Mouse (Mus musculus) kidney, adult 8-10 months (tissue): ENCODE measurements at regions not wholly inside any gene's neighbourhood (a gene's known extent, or its start where the extent isn't known, plus 50 kb on each side); places are given as distances from the start of the nearest gene placed in this dataset.

Source experiments
- DNase-seq, 2 experiments: peaks; one replicate each; pipeline ENCODE4 v3.0.0; 2022

DNA sequence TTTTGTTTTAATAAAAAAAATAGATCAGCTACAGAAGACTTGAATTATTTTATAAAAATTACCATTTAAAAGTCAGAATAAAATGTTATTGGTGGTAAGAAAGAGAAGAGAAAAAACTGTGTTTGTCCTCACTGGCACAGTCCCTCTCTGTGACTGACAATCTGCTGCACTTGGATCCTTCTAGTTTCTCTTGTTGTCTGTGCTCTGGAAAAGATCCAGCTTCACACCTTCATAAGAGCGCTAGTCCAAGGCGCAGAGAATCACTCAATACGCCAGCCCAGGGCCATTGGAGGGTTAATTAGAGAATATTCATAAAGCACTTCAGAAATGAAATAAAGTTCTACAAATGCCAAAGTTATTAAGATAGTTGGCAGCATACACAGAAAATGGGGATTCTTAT, 153.8 kb downstream of the Lmbrd1 start:
- no peak for DNase-seq

DNA sequence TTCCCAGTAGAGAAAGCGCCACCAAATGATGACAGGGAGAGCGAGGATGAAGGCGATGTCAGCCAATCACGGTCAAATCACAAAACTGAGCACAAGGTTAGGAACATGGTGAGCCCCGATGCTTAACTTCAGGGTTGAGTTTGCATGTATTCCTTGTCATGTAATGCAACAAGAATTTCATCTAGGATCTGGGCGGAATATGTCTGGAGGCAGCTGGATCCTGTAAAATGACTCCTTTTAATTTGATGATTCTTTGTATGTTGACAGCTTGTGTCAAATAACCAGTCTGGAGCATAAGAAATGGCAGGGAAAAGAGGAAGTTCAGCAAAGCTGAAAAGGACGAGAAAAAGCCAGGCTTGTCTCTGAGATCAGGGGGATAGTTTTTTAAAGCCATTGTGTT, 188.4 kb downstream of the Lmbrd1 start:
- no peak for DNase-seq

DNA sequence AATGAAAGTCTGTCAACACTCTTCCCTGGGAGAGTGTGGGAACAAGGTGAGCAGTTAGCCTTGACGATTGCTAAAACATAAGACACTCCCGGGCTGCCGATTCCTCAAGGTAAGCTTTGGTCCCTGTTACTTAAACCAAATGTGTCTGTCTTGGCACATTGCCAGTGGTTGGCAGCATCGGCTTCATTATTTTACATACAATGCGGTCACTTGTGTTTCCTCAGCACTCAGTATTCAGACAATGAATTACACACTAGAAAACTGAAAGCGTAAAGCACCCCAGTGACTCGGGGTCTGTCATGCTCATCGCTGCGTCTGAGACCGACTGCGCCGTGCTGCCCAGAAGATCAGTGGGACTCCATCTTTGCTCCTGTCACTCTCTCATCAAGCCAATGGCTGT, 191.3 kb downstream of the Lmbrd1 start:
- no peak for DNase-seq

DNA sequence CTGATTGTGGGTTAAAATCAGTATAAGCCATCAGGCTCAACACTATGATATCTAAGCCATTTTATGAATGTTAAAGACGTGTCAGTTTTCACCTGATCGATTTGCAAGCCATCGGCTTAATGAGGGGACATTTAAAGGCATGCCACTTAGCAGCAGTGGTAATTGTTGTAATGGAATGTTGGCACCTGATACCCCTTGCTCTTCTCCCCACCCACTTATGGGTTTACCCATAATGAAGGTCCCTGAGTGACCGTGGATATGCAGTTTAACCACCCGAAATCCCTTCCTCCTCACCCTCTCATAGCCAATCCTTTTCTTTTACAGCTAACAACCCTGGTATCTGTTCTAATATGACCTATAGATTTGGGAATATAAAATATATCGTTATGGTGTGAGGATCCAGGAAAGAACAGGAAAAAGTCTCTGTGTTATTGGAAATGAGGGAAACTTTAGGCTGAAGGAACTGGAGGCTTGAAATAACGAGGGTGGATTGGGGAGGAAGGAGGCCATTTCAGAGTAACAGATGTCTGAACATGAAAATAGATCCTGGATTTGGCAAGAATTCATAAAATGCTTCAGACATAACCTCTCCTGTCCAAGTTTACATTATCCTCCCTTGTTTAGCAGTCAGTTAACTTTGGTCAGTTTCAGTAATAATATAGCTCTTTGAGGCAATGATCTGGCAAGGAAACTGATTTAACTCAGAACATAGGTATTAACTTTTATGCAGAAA, 192.4 kb downstream of the Lmbrd1 start:
- DNase-seq, result no peak

DNA sequence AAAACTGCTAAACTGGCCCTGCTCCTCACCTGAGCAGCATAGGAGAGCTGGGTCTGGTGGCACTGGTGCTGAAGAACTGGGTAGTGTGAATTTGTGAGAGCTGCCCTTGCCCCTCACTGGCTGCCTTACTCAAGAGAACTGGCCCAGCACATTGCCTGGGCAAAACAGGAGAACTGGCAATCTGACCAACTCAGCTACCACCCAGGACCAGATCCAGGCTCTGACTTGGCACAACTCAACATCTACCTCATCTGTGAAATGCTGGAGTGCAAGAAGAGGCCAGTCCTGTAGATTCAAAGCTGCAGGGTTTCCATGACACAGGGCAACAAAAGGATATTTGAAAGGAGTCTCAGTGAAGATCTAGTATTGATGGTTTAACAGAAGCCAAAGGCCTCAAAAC, 198.6 kb downstream of the Lmbrd1 start:
- no peak for DNase-seq

DNA sequence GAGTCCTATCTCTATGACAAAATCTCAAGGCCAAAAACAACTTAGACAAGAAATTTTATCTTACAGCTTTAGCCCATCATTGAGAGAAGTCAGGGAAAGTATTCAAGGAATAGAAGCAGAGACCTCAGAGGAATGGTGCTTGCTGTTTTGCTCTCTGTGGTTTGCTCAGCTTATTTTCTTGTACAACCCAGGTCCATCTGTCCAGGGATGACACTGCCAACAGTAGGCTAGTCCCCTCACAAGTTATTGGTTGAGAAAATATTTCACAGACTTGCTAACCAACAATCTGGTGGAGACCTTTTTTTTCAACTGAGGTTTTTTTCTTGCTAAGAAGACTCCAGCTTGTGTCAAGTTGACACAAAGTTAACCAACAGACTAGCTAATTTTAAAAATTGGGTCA, 205.2 kb downstream of the Lmbrd1 start:
- DNase-seq, result no peak

DNA sequence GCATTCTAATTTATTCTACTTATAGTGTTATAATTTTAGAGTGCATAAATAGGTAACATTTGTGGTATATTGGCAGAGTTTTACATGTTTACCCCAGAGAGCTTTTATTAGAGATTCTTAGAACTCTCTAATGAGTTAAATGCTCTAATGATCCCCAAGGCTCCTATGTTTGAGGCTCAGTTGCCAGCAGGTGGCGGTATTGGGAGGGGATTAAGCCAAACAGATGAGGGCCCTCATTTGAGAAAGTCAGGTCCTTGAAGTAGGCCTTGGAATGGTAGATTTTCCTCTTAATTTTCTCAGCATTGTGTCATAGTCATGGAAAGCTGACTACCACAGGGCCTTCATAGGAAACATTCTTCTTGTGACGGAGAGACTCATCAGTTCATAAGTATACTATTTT, 222.8 kb downstream of the Lmbrd1 start:
- peak; percentile 9 to 62 for DNase-seq

DNA sequence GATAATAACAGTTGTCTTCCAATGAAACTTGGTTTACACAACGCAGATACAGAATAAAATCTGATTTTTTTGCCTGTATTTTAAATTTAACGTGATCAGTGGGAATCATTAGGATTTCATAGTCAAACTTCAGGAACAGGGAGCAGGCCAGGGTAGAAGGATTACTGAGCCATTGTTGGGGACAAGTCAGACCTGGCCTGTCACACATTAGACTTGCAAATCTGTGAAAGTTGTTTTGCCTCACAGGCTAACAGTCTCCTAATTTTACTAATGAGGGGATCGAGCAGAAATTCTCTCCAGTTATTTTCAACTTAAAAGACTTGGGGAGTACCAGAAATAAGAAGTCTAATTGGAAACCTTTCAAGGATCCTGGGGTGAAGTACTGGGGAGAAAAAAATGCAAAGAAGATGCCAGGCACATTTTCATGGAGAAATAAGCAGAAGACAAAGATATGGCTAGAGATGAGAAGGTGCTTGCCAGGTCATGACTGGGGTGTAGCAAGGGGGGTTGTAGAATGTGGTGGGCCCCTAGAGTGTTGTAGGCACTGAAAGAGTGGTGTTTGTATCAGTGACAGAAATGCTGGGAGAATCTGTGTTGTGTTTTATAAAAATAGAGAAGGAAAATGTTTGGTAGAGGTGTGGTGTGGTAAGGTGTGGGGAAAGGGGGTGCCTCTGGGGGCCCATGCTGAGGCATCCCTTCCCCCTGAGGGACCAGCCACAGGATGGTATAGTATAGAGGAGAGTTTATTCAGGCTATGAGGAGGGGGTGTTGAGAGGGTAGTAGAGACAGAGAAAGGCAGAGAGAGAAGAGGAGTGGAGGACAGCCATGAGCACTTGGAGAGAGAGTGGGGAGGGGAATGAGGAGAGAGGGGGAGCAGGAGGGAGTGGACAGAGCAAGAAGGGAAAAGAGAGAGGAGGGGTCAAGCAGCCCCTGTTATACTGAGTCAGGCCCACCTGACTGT, 260.2 kb downstream of the Lmbrd1 start:
- DNase-seq, result no peak

DNA sequence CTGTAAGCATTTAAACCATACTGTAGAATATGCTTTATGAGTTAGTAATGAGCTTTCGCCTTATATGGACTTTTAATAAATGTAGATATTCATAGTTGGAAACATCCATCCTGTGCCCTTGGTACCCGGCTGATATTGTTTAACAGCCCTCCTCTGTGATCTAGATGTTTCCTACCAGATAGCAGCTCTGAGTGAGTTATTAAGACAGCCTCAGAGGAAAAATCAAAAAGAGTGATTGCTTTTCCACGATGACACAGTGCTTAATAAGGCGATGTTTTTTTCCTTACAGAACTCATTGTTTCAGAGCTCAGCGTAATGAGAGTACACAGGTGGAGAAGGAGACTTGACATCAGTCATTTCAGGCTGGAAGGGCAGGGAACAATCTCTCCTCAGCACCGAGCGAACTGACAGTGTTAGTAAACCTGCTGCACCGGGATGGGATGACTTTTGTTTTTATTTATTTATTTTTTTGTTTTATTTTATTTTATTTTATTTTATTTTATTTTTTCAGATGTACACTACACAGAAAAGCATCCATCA, 264.4 kb downstream of the Lmbrd1 start:
- DNase-seq, result no peak

DNA sequence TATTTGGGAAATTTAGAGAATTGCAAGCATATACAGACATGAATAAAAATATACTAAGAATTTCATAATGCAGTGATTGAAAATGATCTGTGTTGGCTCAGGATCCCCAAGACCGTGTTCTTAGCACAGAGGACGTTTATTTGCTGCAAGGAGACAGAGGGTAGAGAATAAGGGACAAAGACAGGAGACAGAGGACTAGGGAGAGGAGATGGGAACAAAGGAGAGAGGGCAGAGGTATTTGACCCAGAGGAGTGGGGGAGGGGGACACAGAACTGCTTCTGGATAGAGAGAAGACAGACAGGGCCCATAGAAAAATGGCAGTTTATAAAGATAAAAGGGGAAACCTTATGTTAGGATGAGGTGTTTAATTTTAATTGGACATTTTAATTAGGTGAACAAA, 265.0 kb downstream of the Lmbrd1 start:
- DNase-seq, result no peak

DNA sequence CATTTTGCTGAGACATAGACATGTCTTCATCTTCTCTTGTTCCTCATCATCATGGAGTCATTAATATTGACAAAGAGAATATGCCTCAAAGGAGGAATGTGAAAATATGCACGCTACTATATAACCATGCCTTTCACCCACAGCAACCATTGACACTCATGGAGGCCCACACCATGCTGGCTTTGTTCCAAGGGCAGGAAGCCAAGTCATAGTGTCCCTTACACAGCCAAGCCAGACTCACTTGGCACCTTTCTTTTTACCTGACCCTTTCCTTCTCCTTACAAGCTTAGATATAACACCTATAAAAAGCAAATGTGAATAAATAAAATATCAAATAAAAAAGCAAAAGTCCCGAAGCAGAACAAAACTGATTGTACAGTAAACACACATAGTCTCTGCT, 294.3 kb downstream of the Lmbrd1 start:
- DNase-seq, result no peak

DNA sequence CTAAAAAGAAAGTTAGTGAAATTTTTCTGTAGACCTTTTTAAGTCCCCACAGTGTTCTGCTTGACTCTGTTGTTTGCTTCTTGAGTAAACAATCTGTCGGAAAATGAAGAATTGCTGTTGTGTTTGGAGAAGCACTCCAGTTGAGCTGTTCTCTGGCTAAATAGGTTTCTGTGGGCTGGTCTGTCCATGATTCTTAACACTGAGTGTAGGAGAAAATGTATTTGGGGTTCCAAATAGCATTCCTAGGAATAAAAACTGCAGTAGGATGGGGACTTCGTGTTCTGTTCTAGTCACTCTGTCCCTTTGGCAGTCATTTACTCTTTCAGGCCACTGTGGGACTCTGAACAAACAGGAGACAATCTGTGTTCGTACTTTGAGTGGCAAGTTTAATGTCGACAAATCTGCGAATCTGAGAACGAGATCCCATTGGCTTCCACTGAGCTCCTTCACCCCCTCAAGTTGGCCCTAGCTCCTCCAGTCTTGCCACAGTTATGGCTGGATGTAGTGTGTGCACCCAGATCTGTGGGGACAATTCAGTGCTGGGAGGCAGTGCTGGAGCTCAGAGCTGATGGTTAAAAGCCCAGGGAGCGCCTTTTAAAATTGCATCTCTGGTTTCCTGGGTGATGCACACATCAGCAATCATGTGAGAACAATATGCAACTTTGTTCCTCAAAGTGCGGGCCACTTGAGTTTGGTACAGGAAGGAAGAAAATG, 330.2 kb downstream of the Lmbrd1 start:
- no peak for DNase-seq

DNA sequence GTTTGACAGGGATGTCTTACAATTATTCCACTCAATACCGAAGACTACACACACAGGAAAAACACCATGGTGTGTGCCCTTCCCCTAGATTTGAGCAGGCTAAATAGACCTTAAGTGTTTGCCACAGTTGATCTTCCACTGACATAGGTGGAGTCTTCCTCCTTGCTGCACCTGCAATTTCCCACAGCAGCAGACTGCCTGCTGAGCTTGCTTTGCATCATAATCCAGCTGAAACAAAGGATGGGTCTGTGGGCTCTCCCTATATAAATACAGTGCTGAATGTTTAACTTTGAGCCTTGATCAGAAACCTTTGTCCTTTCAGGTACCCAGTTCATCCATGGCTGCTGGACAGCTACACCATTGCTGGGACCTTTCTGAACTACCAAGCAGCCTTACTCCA, 334.3 kb downstream of the Lmbrd1 start:
- DNase-seq, result no peak
